Mouse (Mus musculus) erythroblast, embryonic 14.5 days (primary cell): ENCODE results near the gene Wbp11. TPM values are rescaled to one million over a fixed set of nuclear protein-coding genes. Genes with fewer than 3 reads are reported as not detected.

ENCODE experiments used
- H3K27me3 ChIP-seq: 2 replicates; pipeline ENCODE4 v1.6.1; 2012; ENCODE audit warnings: inconsistent platforms; ENCODE audit not compliant: control insufficient read depth
- H3K36me3 ChIP-seq: 2 replicates; pipeline ENCODE4 v1.6.1; 2012; ENCODE audit warnings: mild to moderate bottlenecking, inconsistent platforms; ENCODE audit not compliant: control insufficient read depth
- H3K4me1 ChIP-seq: 2 replicates; pipeline ENCODE4 v1.6.1; 2012; ENCODE audit warnings: inconsistent platforms; ENCODE audit not compliant: control insufficient read depth
- H3K4me3 ChIP-seq: replicated peaks from 2 replicates; pipeline ENCODE3; 2012; ENCODE audit warnings: moderate library complexity, mild to moderate bottlenecking, inconsistent platforms
- H3K9me3 ChIP-seq: 2 replicates; pipeline ENCODE4 v1.6.1; 2012; ENCODE audit warnings: low read length, inconsistent platforms, mixed read lengths; ENCODE audit not compliant: control insufficient read depth
- GATA1 ChIP-seq: IDR thresholded peaks from 2 replicates; pipeline ENCODE4 v1.6.1; 2012; ENCODE audit warnings: low read length, inconsistent platforms, mixed read lengths
- TAL1 ChIP-seq: IDR thresholded peaks from 3 replicates; pipeline ENCODE4 v1.6.1; 2012; ENCODE audit warnings: low read length, inconsistent platforms, mixed read lengths
- polyA plus RNA-seq: library from polyadenylated mRNA; stranded (reverse); fragments of >175 nt; gene quantifications from 2 replicates; pipeline ENCODE4 v1.2.3, GENCODE M21; 2012

The Wbp11 gene
- polyA plus RNA-seq, 1 experiment = 29.6 TPM

- H3K4me3 ChIP-seq = no peak overlapping the region
- TF ChIP-seq TAL1 (no peak), GATA1 (no peak)
- no peaks in the 10 kb centered on the region for H3K27me3 ChIP-seq
- peaks cover 24% of the 10 kb centered on the region for H3K4me1 ChIP-seq
- H3K36me3 ChIP-seq = peaks cover 57% of the 10 kb centered on the region
- H3K9me3 ChIP-seq = no peaks in the 10 kb centered on the region
These were observed 3.0 kb downstream of the Wbp11 start for GRCm38 (mm10) chr6:136824987-136825386.

- H3K9me3 ChIP-seq = no peaks in the 10 kb centered on the region
- peaks cover 94% of the 10 kb centered on the region for H3K36me3 ChIP-seq
- no peak for TF ChIP-seq GATA1
- no peak for TF ChIP-seq TAL1
- no peak overlapping the region for H3K4me3 ChIP-seq
- H3K4me1 ChIP-seq = peaks cover 6% of the 10 kb centered on the region
- no peaks in the 10 kb centered on the region for H3K27me3 ChIP-seq
These were observed 6.9 kb downstream of the Wbp11 start for GRCm38 (mm10) chr6:136821086-136821485.

GRCm38 (mm10) chr6:136820381-136820780 lies 7.7 kb downstream of the Wbp11 start:
- no peak for TF ChIP-seq GATA1
- no peak for TF ChIP-seq TAL1
- Histone ChIP-seq H3K4me3 (no peak overlapping the region), H3K9me3 (no peaks in the 10 kb centered on the region), H3K36me3 (peaks cover 96% of the 10 kb centered on the region), H3K27me3 (no peaks in the 10 kb centered on the region), H3K4me1 (peaks cover 4% of the 10 kb centered on the region; the same call in 1 of the 2 replicates)

- no peak overlapping the region for H3K4me3 ChIP-seq
- peaks cover 99% of the 10 kb centered on the region for H3K36me3 ChIP-seq
- H3K9me3 ChIP-seq = no peaks in the 10 kb centered on the region
- TF ChIP-seq TAL1 (no peak), GATA1 (no peak)
- no peaks in the 10 kb centered on the region for H3K27me3 ChIP-seq
- peaks cover 2% of the 10 kb centered on the region for H3K4me1 ChIP-seq
These were observed 10.5 kb downstream of the Wbp11 start for GRCm38 (mm10) chr6:136817549-136817948.

GRCm38 (mm10) chr6:136816826-136817225 lies 11.2 kb downstream of the Wbp11 start:
- no peaks in the 10 kb centered on the region for H3K9me3 ChIP-seq
- H3K4me1 ChIP-seq = peaks cover 3% of the 10 kb centered on the region
- H3K4me3 ChIP-seq = no peak overlapping the region
- H3K36me3 ChIP-seq = peaks cover 99% of the 10 kb centered on the region
- no peaks in the 10 kb centered on the region for H3K27me3 ChIP-seq
- TF ChIP-seq TAL1 (no peak), GATA1 (no peak)

GRCm38 (mm10) chr6:136815381-136815780 lies 12.7 kb downstream of the Wbp11 start:
- H3K27me3 ChIP-seq = no peaks in the 10 kb centered on the region
- peaks cover 99% of the 10 kb centered on the region for H3K36me3 ChIP-seq
- peaks cover 11% of the 10 kb centered on the region for H3K4me1 ChIP-seq
- H3K4me3 ChIP-seq = no peak overlapping the region
- TF ChIP-seq TAL1 (no peak), GATA1 (no peak)
- H3K9me3 ChIP-seq = no peaks in the 10 kb centered on the region

GRCm38 (mm10) chr6:136813117-136813516 lies 14.9 kb downstream of the Wbp11 start:
- Histone ChIP-seq H3K4me1 (peaks cover 25% of the 10 kb centered on the region), H3K9me3 (no peaks in the 10 kb centered on the region), H3K36me3 (peaks cover 86% of the 10 kb centered on the region), H3K27me3 (no peaks in the 10 kb centered on the region), H3K4me3 (no peak overlapping the region)
- TF ChIP-seq TAL1 = no peak

GRCm38 (mm10) chr6:136811196-136811595 lies 16.8 kb downstream of the Wbp11 start:
- peaks cover 70% of the 10 kb centered on the region for H3K36me3 ChIP-seq
- no peaks in the 10 kb centered on the region for H3K9me3 ChIP-seq
- H3K4me3 ChIP-seq = no peak overlapping the region
- no peak for TF ChIP-seq TAL1
- TF ChIP-seq GATA1 = no peak
- H3K27me3 ChIP-seq = no peaks in the 10 kb centered on the region
- H3K4me1 ChIP-seq = peaks cover 43% of the 10 kb centered on the region

- TF ChIP-seq TAL1 (no peak), GATA1 (no peak)
- Histone ChIP-seq H3K4me3 (peak overlapping the region; percentile 71), H3K27me3 (no peaks in the 10 kb centered on the region), H3K9me3 (no peaks in the 10 kb centered on the region), H3K4me1 (peaks cover 56% of the 10 kb centered on the region), H3K36me3 (peaks cover 56% of the 10 kb centered on the region)
These were observed 18.4 kb downstream of the Wbp11 start for GRCm38 (mm10) chr6:136809673-136810072.

GRCm38 (mm10) chr6:136809077-136809476 lies 19.0 kb downstream of the Wbp11 start:
- Histone ChIP-seq H3K4me3 (peak overlapping the region; percentile 71), H3K4me1 (peaks cover 61% of the 10 kb centered on the region), H3K27me3 (no peaks in the 10 kb centered on the region), H3K9me3 (no peaks in the 10 kb centered on the region), H3K36me3 (peaks cover 50% of the 10 kb centered on the region)
- TF ChIP-seq TAL1 (no peak), GATA1 (no peak)
